Mouse (Mus musculus): Measurements from ENCODE around the gene Nucb1. TPM values are rescaled to one million over a fixed set of nuclear protein-coding genes. Genes with fewer than 3 reads are reported as not detected.
A peak's percentile ranks its signal among the peaks of the same experiment; 100 is the strongest.

Gene Nucb1
- 229 and 262 TPM in 2 replicates for polyA plus RNA-seq (2015; fragmentation: Nextera tagmentation; extraction: Ambion mirVana)

DNA sequence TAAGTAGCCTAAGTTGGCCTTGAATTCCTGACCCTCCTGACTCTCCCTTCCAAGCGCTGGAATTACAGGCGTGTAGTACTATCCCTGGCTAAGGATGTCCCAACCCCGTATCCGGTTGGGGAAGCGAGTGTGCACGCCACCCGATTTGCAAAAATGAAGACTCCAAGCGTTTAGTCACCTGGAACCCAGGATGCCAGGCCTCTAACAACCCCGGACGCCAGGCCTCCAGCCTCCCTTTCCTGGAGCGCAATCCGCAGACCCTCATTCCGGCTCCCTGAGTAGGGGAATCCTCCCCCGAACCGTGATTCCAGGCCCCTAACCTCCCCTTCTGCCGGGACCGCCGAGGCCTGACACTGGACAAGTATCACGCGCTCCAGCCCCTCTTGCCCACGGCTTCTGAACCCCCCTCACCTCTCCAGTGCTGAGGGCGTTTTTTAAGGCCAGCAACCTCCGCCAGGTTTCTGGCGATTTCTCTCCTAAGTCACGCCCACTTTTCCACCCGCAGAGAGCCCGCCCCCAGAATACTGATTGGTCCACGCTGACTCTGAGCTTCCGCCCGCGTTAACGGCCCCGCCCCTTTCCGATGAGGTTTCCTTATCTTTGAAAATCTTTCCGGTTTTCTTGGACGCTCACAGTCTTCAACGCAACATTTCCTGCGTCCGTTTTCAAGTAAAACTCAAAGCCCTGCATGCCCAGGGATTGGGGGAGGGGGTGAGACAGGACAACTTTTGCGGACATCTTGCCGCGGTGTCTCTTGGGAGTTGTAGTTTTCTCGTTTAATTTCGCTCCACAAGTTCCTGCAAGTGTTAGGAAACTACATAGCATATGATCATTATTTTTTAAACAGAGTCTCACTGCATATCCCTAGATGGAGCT lies at the start of gene Nucb1:
Gene Nucb1, minus strand, starts transcription at position 495 of the 876 bp plus-strand sequence.
- peak within 1 kb of the TSS; percentile 98 for H3K4me2 ChIP-seq (ENCODE audit: low read depth, low read length)
- H3K9me3 ChIP-seq (replicated peaks; ENCODE audit: control insufficient read depth, low read length) = no peaks in the 10 kb centered on the region
- under 1% methylated on average over 44 of the region's 44 CpGs for WGBS
- no peaks in the 10 kb centered on the region for H3K27me3 ChIP-seq (ENCODE audit: control insufficient read depth, insufficient read depth, low read length)
- peak within 1 kb of the TSS; percentile 86 for H3K4me3 ChIP-seq (replicated peaks; ENCODE audit: low read length)
- peak; percentile 93 for ATAC-seq (ENCODE audit: insufficient read depth, low FRiP score)
- peak within 1 kb of the TSS; percentile 87 for H3K9ac ChIP-seq (ENCODE audit: low read length)
- H3K36me3 ChIP-seq (ENCODE audit: control insufficient read depth, insufficient read depth, low read length) = no peaks in the 10 kb centered on the region
- H3K4me1 ChIP-seq (ENCODE audit: control insufficient read depth, insufficient read depth, low read length) = peaks cover 23% of the 10 kb centered on the region
- H3K27ac ChIP-seq (ENCODE audit: low read length) = peak within 1 kb of the TSS; percentile 96

DNA sequence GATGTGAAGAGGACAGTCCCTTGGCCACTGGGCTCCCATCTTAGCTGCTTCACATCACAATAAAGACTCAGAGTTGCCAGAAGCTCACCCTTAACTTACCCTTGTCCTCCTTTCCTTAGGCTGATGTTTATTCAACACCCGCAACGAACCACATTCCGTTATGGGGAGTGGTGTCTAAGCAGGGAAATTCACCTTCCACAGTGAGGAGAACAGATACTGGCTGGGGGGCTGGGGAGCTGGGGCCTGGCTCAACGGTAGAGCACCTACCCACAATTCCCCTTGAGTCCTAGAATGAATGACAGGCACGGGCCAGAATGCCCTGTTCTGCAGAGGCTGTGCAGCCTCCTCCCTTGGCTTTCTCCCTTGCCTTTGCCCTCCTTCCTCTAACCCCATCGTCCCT lies 48.7 kb upstream of the Nucb1 start:
- Histone ChIP-seq H3K36me3 (ENCODE audit: control insufficient read depth, insufficient read depth, low read length) (no peaks in the 10 kb centered on the region), H3K4me3 (replicated peaks; ENCODE audit: low read length) (no peak overlapping the region), H3K4me1 (ENCODE audit: control insufficient read depth, insufficient read depth, low read length) (0 out of 2 replicates have a peak, but pooled peaks cover 5% of the 10 kb centered on the region), H3K4me2 (ENCODE audit: low read depth, low read length) (no peak overlapping the region), H3K27me3 (ENCODE audit: control insufficient read depth, insufficient read depth, low read length) (no peaks in the 10 kb centered on the region), H3K9me3 (replicated peaks; ENCODE audit: control insufficient read depth, low read length) (no peaks in the 10 kb centered on the region), H3K27ac (ENCODE audit: low read length) (peak overlapping the region; percentile 64; the same call in 1 of the 2 replicates), H3K9ac (ENCODE audit: low read length) (no peak overlapping the region; the same call in 1 of the 2 replicates)
- WGBS = 19% methylated on average over 6 of the region's 6 CpGs
- ATAC-seq (ENCODE audit: insufficient read depth, low FRiP score) = peak; percentile 78; the same call in 1 of the 2 replicates

DNA sequence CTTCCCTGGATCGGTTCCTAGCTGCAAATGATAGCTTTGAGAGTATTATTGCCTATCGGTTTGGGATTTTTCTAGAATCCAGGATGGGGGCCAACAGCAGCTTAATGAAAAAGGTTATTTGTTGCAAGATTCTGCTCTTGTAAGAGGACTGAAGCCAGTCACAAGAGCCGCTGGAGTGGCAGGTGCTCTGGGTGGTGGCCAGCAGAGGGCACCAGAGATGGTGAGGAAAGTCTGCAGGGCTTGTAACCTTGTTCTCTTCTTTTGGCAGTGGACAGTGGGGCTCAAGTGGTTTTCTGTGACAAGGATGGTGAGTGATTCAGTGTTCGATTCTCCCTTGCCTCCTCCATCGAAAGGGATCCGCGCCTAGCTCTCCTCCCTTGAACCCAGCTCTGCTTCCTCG lies 45.6 kb upstream of the Nucb1 start:
- Histone ChIP-seq H3K4me3 (replicated peaks; ENCODE audit: low read length) (no peak overlapping the region), H3K4me1 (ENCODE audit: control insufficient read depth, insufficient read depth, low read length) (0 out of 2 replicates have a peak, but pooled peaks cover 5% of the 10 kb centered on the region), H3K27ac (ENCODE audit: low read length) (no peak overlapping the region), H3K9ac (ENCODE audit: low read length) (0 out of 2 replicates have a peak overlapping the region, but pooled peaks have one; percentile 11), H3K9me3 (replicated peaks; ENCODE audit: control insufficient read depth, low read length) (no peaks in the 10 kb centered on the region), H3K27me3 (ENCODE audit: control insufficient read depth, insufficient read depth, low read length) (no peaks in the 10 kb centered on the region), H3K4me2 (ENCODE audit: low read depth, low read length) (no peak overlapping the region), H3K36me3 (ENCODE audit: control insufficient read depth, insufficient read depth, low read length) (no peaks in the 10 kb centered on the region)
- WGBS = 21% methylated on average over 8 of the region's 8 CpGs
- ATAC-seq (ENCODE audit: insufficient read depth, low FRiP score) = no peak

DNA sequence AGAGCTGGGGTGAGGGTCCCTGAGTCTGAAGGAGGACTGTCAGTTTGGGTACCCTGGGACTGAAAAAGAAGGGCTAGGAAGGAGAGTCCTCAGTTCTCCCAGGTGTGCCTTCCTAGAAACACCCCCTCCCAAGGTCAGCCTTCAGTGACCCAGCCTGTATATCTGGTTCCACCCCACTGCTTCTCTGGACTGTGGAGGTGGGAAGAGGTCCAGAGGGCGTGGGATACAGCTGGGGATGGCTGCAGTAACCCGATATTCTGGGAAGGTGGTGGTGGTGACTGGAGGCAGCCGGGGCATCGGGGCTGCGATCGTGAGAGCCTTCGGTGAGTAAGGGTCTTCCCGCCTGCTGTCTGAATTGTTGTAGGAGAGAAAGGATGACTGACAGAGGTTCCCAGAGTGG lies 44.5 kb upstream of the Nucb1 start, which contains the start of gene Hsd17b14:
Gene Hsd17b14, plus strand, starts transcription at position 150 of the 400 bp plus-strand sequence.
- H3K36me3 ChIP-seq (ENCODE audit: control insufficient read depth, insufficient read depth, low read length) = no peaks in the 10 kb centered on the region
- no peak within 1 kb of the TSS for H3K27ac ChIP-seq (ENCODE audit: low read length)
- H3K9me3 ChIP-seq (replicated peaks; ENCODE audit: control insufficient read depth, low read length) = no peaks in the 10 kb centered on the region
- H3K27me3 ChIP-seq (ENCODE audit: control insufficient read depth, insufficient read depth, low read length) = no peaks in the 10 kb centered on the region
- H3K4me1 ChIP-seq (ENCODE audit: control insufficient read depth, insufficient read depth, low read length) = 0 out of 2 replicates have a peak, but pooled peaks cover 6% of the 10 kb centered on the region
- no peak within 1 kb of the TSS for H3K4me2 ChIP-seq (ENCODE audit: low read depth, low read length)
- H3K9ac ChIP-seq (ENCODE audit: low read length) = no peak within 1 kb of the TSS
- no peak for ATAC-seq (ENCODE audit: insufficient read depth, low FRiP score)
- H3K4me3 ChIP-seq (replicated peaks; ENCODE audit: low read length) = no peak within 1 kb of the TSS
- WGBS = 37% methylated on average over 8 of the region's 8 CpGs

DNA sequence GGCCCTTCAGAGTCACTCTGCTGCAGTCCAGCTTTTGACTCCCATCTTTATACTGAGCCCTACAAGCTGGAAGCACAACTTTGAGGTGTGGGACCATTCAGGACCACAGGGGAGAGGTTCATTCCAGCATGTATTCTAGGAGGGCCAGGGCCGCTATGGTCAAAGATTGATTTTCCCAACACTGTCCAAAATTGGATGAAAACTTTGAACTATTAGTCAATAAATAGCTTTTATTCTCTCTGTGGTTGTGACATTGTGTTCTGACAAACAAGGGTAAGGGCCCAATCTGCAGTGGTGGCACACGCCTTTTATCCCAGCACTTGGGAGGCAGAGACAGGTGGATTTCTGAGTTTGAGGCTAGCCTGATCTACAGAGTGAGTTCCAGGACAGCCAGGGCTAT lies 43.8 kb upstream of the Nucb1 start:
- Histone ChIP-seq H3K4me2 (ENCODE audit: low read depth, low read length) (no peak overlapping the region), H3K9ac (ENCODE audit: low read length) (no peak overlapping the region), H3K36me3 (ENCODE audit: control insufficient read depth, insufficient read depth, low read length) (no peaks in the 10 kb centered on the region), H3K4me3 (replicated peaks; ENCODE audit: low read length) (no peak overlapping the region), H3K27ac (ENCODE audit: low read length) (no peak overlapping the region), H3K9me3 (replicated peaks; ENCODE audit: control insufficient read depth, low read length) (no peaks in the 10 kb centered on the region), H3K4me1 (ENCODE audit: control insufficient read depth, insufficient read depth, low read length) (0 out of 2 replicates have a peak, but pooled peaks cover 3% of the 10 kb centered on the region), H3K27me3 (ENCODE audit: control insufficient read depth, insufficient read depth, low read length) (no peaks in the 10 kb centered on the region)
- 86% methylated on average over 2 of the region's 2 CpGs for WGBS
- no peak for ATAC-seq (ENCODE audit: insufficient read depth, low FRiP score)

DNA sequence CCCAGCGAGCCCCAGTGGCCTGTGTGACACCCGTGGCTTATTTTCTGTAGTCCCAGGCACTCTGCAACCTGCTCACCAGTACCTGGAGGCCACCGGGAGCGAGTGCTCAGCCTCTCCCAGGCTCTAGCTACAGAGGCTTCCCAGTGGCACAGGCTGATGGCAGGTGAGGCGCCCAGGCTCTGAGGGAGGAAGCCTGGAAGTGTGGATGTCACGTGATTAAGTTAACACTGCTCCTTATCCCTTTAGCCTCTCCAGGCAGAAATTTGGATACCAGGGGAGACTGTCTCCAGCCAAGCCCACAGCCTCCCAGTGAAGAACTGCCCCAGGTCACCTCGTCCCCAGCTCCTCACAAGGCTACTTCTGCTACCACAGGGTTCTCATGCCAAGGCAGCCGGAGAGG lies 43.3 kb upstream of the Nucb1 start:
- Histone ChIP-seq H3K4me1 (ENCODE audit: control insufficient read depth, insufficient read depth, low read length) (0 out of 2 replicates have a peak, but pooled peaks cover 3% of the 10 kb centered on the region), H3K9me3 (replicated peaks; ENCODE audit: control insufficient read depth, low read length) (no peaks in the 10 kb centered on the region), H3K27ac (ENCODE audit: low read length) (no peak overlapping the region), H3K9ac (ENCODE audit: low read length) (no peak overlapping the region), H3K27me3 (ENCODE audit: control insufficient read depth, insufficient read depth, low read length) (no peaks in the 10 kb centered on the region), H3K36me3 (ENCODE audit: control insufficient read depth, insufficient read depth, low read length) (no peaks in the 10 kb centered on the region), H3K4me3 (replicated peaks; ENCODE audit: low read length) (no peak overlapping the region), H3K4me2 (ENCODE audit: low read depth, low read length) (no peak overlapping the region)
- WGBS = 65% methylated on average over 8 of the region's 8 CpGs
- no peak for ATAC-seq (ENCODE audit: insufficient read depth, low FRiP score)

DNA sequence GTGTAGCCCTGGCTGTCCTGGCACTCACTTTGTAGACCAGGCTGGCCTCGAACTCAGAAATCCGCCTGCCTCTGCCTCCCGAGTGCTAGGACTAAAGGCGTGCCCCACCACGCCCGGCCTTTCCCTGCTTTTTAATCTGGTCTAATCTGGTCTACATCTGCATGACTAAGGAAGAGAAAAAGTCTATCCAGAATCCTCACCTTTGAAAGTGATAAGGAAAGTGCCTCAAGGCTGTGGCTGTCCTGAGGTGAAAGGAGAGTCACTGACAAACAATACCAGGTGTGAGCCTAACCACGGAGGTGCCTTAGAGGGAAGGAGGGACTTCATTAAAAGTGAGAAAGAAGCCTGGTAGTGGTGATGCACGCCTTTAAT lies 41.3 kb upstream of the Nucb1 start:
- no peaks in the 10 kb centered on the region for H3K9me3 ChIP-seq (replicated peaks; ENCODE audit: control insufficient read depth, low read length)
- ATAC-seq (ENCODE audit: insufficient read depth, low FRiP score) = no peak
- 0 out of 2 replicates have a peak, but pooled peaks cover 3% of the 10 kb centered on the region for H3K4me1 ChIP-seq (ENCODE audit: control insufficient read depth, insufficient read depth, low read length)
- H3K9ac ChIP-seq (ENCODE audit: low read length) = no peak overlapping the region
- no peak overlapping the region for H3K4me3 ChIP-seq (replicated peaks; ENCODE audit: low read length)
- H3K27me3 ChIP-seq (ENCODE audit: control insufficient read depth, insufficient read depth, low read length) = no peaks in the 10 kb centered on the region
- 77% methylated on average over 8 of the region's 8 CpGs for WGBS
- H3K36me3 ChIP-seq (ENCODE audit: control insufficient read depth, insufficient read depth, low read length) = no peaks in the 10 kb centered on the region
- no peak overlapping the region for H3K27ac ChIP-seq (ENCODE audit: low read length)
- no peak overlapping the region for H3K4me2 ChIP-seq (ENCODE audit: low read depth, low read length)

DNA sequence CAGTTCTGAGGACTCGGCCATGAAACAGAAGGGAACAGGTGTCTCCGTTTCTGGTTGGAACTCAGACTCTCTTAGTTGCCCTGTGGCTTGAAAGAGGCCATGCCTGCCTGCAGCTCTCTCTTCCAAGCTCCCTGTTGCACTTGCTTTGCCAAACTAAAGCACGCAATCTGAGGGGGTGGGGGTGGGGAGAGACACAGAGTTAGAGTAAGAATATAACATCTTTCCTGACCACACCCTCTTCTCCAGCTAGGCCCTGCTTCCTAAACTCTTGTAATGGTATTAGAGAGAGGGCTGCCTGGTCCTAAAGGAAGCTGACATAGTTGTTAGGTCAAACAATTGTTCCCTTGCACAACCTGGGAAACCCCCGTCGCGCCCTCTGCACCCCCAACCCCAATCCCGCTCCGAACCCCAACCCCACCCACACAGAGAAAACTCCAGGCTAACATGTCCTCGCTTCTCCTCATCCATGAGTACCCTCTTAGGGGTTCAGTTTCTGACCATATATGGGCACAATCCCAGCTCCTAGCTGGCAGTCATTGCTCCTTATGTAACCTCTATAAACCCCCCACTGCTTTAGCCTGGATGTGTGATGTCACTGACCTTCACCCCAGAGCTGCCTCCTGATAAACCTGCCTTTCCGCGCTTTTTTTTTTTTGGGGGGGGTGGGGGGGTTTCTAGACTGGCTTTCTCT lies 40.8 kb upstream of the Nucb1 start:
- no peak for ATAC-seq (ENCODE audit: insufficient read depth, low FRiP score)
- Histone ChIP-seq H3K4me1 (ENCODE audit: control insufficient read depth, insufficient read depth, low read length) (0 out of 2 replicates have a peak, but pooled peaks cover 3% of the 10 kb centered on the region), H3K9me3 (replicated peaks; ENCODE audit: control insufficient read depth, low read length) (no peaks in the 10 kb centered on the region), H3K9ac (ENCODE audit: low read length) (no peak overlapping the region), H3K4me3 (replicated peaks; ENCODE audit: low read length) (no peak overlapping the region), H3K36me3 (ENCODE audit: control insufficient read depth, insufficient read depth, low read length) (no peaks in the 10 kb centered on the region), H3K27ac (ENCODE audit: low read length) (no peak overlapping the region), H3K27me3 (ENCODE audit: control insufficient read depth, insufficient read depth, low read length) (no peaks in the 10 kb centered on the region), H3K4me2 (ENCODE audit: low read depth, low read length) (no peak overlapping the region)
- 74% methylated on average over 11 of the region's 11 CpGs for WGBS
